Mouse (Mus musculus) cerebellum, adult 2 months (tissue): ENCODE measurements around the gene Shc1.

ENCODE experiments used
- CTCF ChIP-seq: fragments of 200-500 bp; IDR thresholded peaks from 2 replicates; pipeline ENCODE4 v1.5.1; 2011; ENCODE audit warnings: low read depth, mild to moderate bottlenecking, control low read depth, low read length, moderate library complexity, borderline replicate concordance; ENCODE audit not compliant: insufficient read depth
- POLR2A ChIP-seq: fragments of 200-500 bp; IDR thresholded peaks from 2 replicates; pipeline ENCODE4 v1.6.1; 2011; ENCODE audit warnings: low read length, control low read depth, borderline replicate concordance; ENCODE audit not compliant: insufficient read depth

DNA sequence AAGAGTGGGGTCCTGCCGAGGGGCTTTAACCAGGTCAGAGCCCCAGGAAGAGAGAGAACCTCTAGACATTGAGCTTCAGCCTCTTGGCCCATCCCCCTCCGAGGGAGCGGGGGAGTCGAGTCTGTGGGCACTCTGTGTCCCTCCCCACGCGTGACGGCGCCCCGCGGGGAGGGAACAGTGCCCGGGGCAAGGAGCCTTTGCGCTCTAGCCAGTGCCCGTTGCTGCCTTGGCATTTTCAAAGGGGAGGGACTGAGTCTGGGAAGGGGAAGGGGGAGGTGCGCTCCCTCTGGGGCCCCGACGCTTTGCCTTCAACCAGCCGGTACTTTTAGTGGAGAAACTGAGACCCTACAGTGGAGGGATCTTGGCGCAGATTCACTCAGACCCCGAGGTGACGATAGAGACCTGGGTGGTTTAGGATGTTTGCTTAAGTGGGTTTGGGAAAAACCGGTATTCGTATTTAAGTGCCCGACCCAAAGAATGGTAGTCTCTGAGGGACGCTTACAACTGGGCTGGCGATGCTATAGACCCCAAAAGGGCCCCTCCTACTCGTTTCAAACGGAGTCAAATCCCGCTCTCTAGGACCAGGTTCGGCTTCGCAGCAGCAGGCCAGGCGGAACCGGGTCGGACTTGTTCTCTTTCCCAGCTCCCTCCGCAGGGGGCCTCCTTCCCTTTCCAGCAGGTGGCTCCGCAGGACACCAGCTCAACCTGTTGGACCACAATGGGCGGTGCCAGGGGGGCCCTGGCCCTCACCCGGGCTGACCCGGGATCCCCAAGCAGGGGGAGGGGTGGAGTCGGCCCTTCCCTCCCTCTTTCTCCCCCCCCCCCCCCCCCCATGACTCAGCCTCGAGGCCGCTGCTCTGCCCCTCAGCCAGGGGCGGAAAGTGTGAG lies 24.0 kb upstream of the Shc1 start, which contains the start of gene Zbtb7b:
- peak; percentile 18; the same call in 1 of the 2 replicates for TF ChIP-seq POLR2A
- no peak for TF ChIP-seq CTCF
